Mouse (Mus musculus) layer of hippocampus, adult 2 months (tissue): Measurements from ENCODE around the gene Dusp2. TPM values are rescaled to one million over a fixed set of nuclear protein-coding genes. Genes with fewer than 3 reads are reported as not detected.

Source experiments
- DNase-seq, 2 experiments: peaks; one replicate each; pipeline ENCODE4 v3.0.0; 2022; ENCODE audit warnings: low spot score in 2 of 2
- H3K27ac ChIP-seq: fragments of 200-600 bp; 2 replicates; pipeline ENCODE4 v1.8.1; 2022
- H3K4me3 ChIP-seq: fragments of 200-600 bp; 2 replicates; pipeline ENCODE4 v1.8.1; 2022; ENCODE audit warnings: mild to moderate bottlenecking
- CTCF ChIP-seq: fragments of 200-600 bp; conservative IDR thresholded peaks from 2 replicates; pipeline ENCODE4 v1.8.1; 2022; ENCODE audit warnings: antibody characterized with exemption, mild to moderate bottlenecking, moderate library complexity
- total RNA-seq, 2 experiments: library from RNA; stranded (reverse); gene quantifications; 2 replicates each; pipeline ENCODE4 v1.2.3; 2021

Gene Dusp2
- total RNA-seq, 2 experiments from 2014 or later, result 1.6 to 2.0 TPM

DNA sequence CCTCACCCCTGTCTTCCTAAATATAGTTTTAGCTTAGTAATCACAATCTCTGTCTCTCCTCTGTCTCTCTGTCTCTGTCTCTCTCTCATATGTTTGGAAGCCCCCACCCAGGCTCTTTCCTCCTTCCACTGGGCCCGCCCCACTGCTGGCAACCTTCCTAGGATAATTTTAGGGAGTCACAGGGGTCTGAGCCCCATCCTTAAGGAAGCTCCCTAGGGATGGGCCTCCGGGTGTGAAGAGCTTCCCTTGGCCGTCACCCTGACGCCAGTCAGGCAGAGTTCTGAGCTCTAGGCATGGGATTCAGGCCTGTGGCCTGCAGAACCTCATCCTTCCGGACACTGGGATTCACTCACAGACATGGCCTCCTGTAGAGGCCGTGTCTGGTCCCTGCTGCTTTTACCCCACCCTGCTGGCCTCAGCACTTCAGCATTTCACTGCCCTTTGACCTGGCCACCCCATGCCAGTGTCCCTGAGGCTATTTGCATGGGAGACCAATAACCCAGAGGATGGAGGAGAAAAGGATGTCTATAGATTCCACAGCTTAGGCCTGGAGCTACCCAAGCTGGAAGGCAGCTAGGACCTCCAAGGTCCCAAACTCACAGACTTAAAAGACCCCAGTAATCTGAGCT, 40.6 kb downstream of the Dusp2 start:
- TF ChIP-seq CTCF, result no peak
- Histone ChIP-seq H3K4me3 (no peak overlapping the region), H3K27ac (no peak overlapping the region)
- DNase-seq, result no peak

DNA sequence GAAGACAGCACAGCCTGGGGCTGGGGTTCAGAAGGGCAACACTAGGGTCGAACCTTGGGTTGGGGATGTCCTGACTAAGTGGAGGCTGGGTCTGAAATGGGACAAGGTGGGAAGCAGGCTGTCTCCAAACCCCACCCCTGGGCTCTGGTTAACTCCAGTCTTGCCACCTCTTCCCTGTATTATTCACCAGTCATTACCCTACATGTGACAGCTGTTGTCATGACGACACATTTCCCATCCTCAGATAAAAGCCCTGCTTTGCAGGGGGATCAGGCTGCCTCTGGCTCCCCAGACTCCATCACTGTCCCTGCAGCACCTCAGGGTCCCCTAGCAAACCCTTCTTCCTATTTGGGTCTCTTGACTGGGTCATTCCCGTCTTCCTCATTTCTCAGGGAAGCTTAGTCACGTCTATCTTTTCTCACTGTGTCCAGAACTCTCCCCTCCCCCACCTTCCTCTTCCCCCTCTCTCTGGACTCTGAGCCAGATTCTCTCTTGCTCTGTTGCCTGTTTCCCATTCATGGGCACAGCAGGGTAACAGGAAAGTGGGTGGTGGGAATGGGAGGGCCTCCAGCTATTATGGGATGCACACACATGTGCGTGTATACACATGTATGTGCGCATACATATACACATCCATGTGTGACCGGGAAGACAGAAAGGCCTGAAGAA, 42.1 kb downstream of the Dusp2 start:
- Histone ChIP-seq H3K4me3 (no peak overlapping the region), H3K27ac (0 out of 2 replicates have a peak overlapping the region, but pooled peaks have one; percentile 10)
- TF ChIP-seq CTCF, result no peak
- DNase-seq, result no peak

- Histone ChIP-seq H3K27ac (0 out of 2 replicates have a peak overlapping the region, but pooled peaks have one; percentile 10), H3K4me3 (no peak overlapping the region)
- TF ChIP-seq CTCF, result no peak
- DNase-seq, result no peak
These were observed 42.6 kb downstream of the Dusp2 start for GRCm38 (mm10) chr2:127378611-127378990.

GRCm38 (mm10) chr2:127379250-127379649, 43.3 kb downstream of the Dusp2 start:
- Histone ChIP-seq H3K27ac (no peak overlapping the region), H3K4me3 (no peak overlapping the region)
- DNase-seq, result no peak
- no peak for TF ChIP-seq CTCF

GRCm38 (mm10) chr2:127383881-127384280, 47.9 kb downstream of the Dusp2 start:
- no peak for TF ChIP-seq CTCF
- Histone ChIP-seq H3K27ac (no peak overlapping the region), H3K4me3 (no peak overlapping the region)
- no peak for DNase-seq

DNA sequence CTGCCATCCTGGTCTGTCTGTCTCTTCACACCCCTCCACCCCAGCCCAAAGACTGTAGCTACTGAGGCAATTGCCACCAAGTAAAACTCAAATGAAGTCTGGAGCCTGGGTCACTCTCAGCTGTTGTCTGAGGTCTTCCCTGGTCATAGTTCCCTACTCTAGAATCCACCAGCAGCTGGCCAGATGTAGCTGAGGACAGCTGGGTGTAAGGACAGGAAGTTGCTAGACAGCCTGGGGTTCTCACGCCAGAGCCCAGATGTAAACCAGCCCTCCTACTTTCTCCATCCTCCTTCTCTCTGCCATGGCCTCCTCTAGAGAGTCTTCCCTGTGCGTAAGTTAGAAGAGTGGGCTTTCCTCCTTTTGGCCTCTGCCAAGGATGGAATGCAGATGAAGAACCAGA, 51.6 kb downstream of the Dusp2 start:
- no peak for DNase-seq
- Histone ChIP-seq H3K27ac (no peak overlapping the region), H3K4me3 (no peak overlapping the region)
- TF ChIP-seq CTCF, result no peak

Other genes starting within 250 kb of the Dusp2 start
- gene Ncaph, start 202.2 kb upstream of the Dusp2 start, total RNA-seq, result 1 to 10 TPM; 1.3 to 1.6 TPM
- gene Itpripl1, start 192.7 kb upstream of the Dusp2 start, total RNA-seq, result 1 to 10 TPM; 2.6 TPM
- gene 1810024B03Rik, start 127.9 kb upstream of the Dusp2 start, total RNA-seq, result 1 to 10 TPM in 1 of 2 experiments, under 1 TPM in 1; 0.91 to 1.1 TPM
- gene Snrnp200, start 127.8 kb upstream of the Dusp2 start, total RNA-seq, result 10 to 100 TPM; 94.9 to 95.2 TPM
- 10 to 100 TPM; 76.1 to 85.1 TPM for gene Ciao1, start 88.3 kb upstream of the Dusp2 start, total RNA-seq
- 10 to 100 TPM; 67.5 to 78.5 TPM for gene Tmem127, start 88.3 kb upstream of the Dusp2 start, total RNA-seq
- 100 to 1,000 TPM; 112 to 117 TPM for gene Stard7, start 65.9 kb upstream of the Dusp2 start, total RNA-seq
- gene Astl, start 2.5 kb downstream of the Dusp2 start, total RNA-seq, result not detected
- under 1 TPM in 1 of 2 experiments, not detected in 1; 0.26 TPM for gene Adra2b, start 27.0 kb downstream of the Dusp2 start, total RNA-seq
- under 1 TPM; 0.12 to 0.31 TPM for gene Gpat2, start 89.0 kb downstream of the Dusp2 start, total RNA-seq
- 10 to 100 TPM; 19.8 to 21.6 TPM for gene Fahd2a, start 108.4 kb downstream of the Dusp2 start, total RNA-seq
- gene Kcnip3, start 185.9 kb downstream of the Dusp2 start, total RNA-seq, result 10 to 100 TPM; 63.6 to 66.4 TPM
- under 1 TPM; 0.08 to 0.10 TPM for gene Prom2, start 205.3 kb downstream of the Dusp2 start, total RNA-seq